Comparison of ENCODE assay signal across 27 mouse cellular contexts in genomic region chr6:120110738-120111409, GRCm38 (mm10). TPM values are rescaled to one million over a fixed set of nuclear protein-coding genes. Genes with fewer than 3 reads are reported as not detected.
DNase-seq lines count a peak whose midpoint lies in the region; ATAC-seq and TF ChIP-seq lines count a peak whose summit lies in the region.
"Had no signal": no experiment of that assay in that cellular context is flagged by ENCODE, and none has a peak within 500 bp of the region (broad histone marks: within the 10 kb centered on the region; RNA-seq: fewer than 3 reads in every experiment).

No protein-coding gene starts in this region.

- TF ChIP-seq POLR2A in thymus, adult 2 months (IDR thresholded peaks at IDR 0.05; ENCODE audit: control insufficient read depth, extremely low read depth, insufficient read depth, low read length, poor library complexity): no peak

- no peaks in the 10 kb centered on the region for H3K9me3 ChIP-seq in limb, embryonic 10.5 days (replicated peaks)
- no peaks in the 10 kb centered on the region for H3K9me3 ChIP-seq in liver, postnatal 0 days (ENCODE audit: low read length)
- H3K9me3 ChIP-seq: forebrain, embryonic 13.5 days; heart, embryonic 13.5 days; hindbrain, embryonic 12.5 days had no signal

- H3K4me1 ChIP-seq in thymus, adult 2 months (replicated peaks; ENCODE audit: control insufficient read depth, insufficient read depth, low read length): peaks cover 21% of the 10 kb centered on the region
- peaks cover 44% of the 10 kb centered on the region for H3K4me1 ChIP-seq in limb, embryonic 10.5 days
- peaks cover 20% of the 10 kb centered on the region; the same call in 1 of the 2 replicates for H3K4me1 ChIP-seq in liver, postnatal 0 days (ENCODE audit: insufficient read depth)

- H3K36me3 ChIP-seq in thymus, adult 2 months (ENCODE audit: control insufficient read depth, insufficient read depth, low read length): no peaks in the 10 kb centered on the region
- no peaks in the 10 kb centered on the region for H3K36me3 ChIP-seq in limb, embryonic 10.5 days
- H3K36me3 ChIP-seq in liver, postnatal 0 days (replicated peaks; ENCODE audit: insufficient read depth, low read length): no peaks in the 10 kb centered on the region
- H3K36me3 ChIP-seq: heart, embryonic 13.5 days; hindbrain, embryonic 12.5 days had no signal

- H3K27me3 ChIP-seq in thymus, adult 2 months (ENCODE audit: control insufficient read depth, insufficient read depth, low read length): no peaks in the 10 kb centered on the region
- no peaks in the 10 kb centered on the region for H3K27me3 ChIP-seq in limb, embryonic 10.5 days (ENCODE audit: low read depth, poor library complexity, severe bottlenecking)
- H3K27me3 ChIP-seq in liver, postnatal 0 days (ENCODE audit: insufficient read depth, low read length): no peaks in the 10 kb centered on the region
- H3K27me3 ChIP-seq: forebrain, embryonic 13.5 days; heart, embryonic 13.5 days; hindbrain, embryonic 12.5 days; Patski had no signal

- 68% methylated on average over 7 of the region's 7 CpGs for WGBS in thymus, adult 2 months
- 87% methylated on average over 7 of the region's 7 CpGs for WGBS in limb, embryonic 10.5 days
- WGBS in liver, postnatal 0 days (ENCODE audit: insufficient replicate concordance): 78% methylated on average over 7 of the region's 7 CpGs

- no peak overlapping the region for H3K4me2 ChIP-seq in liver, postnatal 0 days (ENCODE audit: low read depth, low read length)
- H3K4me2 ChIP-seq: forebrain, embryonic 13.5 days; heart, embryonic 13.5 days; hindbrain, embryonic 12.5 days had no signal

- TF ChIP-seq EP300 in liver, postnatal 0 days (IDR thresholded peaks at IDR 0.05; ENCODE audit: low read depth): no peak

- DNase-seq in gastrocnemius, adult 2 months: no peak
- DNase-seq in gastrocnemius, postnatal 4 days (ENCODE audit: low spot score in 2 of 2): no peak
- DNase-seq in layer of hippocampus, adult 2 months (ENCODE audit: low spot score in 2 of 2): no peak
- no peak for DNase-seq in layer of hippocampus, postnatal 10 days (ENCODE audit: low spot score in 2 of 2)
- DNase-seq in thymus, adult 2 months: no peak
- no peak for DNase-seq in thymus, postnatal 25 days
- no peak for DNase-seq in limb, embryonic 10.5 days (ENCODE audit: low spot score)
- no peak for DNase-seq in liver, postnatal 0 days
- DNase-seq: adrenal gland, adult 2 months; adrenal gland, postnatal 25 days; cerebellum, adult 18-20 months; cerebellum, adult 9-11 months; cerebellum, postnatal 36 days; forebrain, postnatal 0 days; gastrocnemius, postnatal 25 days; heart, postnatal 36 days had no signal

- ATAC-seq in liver, postnatal 0 days: no peak
- ATAC-seq: forebrain, embryonic 13.5 days; forebrain, postnatal 0 days; hindbrain, embryonic 16.5 days; Patski had no signal

- TF ChIP-seq CTCF in gastrocnemius, adult 2 months (IDR thresholded peaks at IDR 0.05): no peak
- TF ChIP-seq CTCF in layer of hippocampus, adult 2 months (conservative IDR thresholded peaks at IDR 0.05): no peak
- no peak for TF ChIP-seq CTCF in thymus, adult 2 months (IDR thresholded peaks at IDR 0.05; ENCODE audit: borderline replicate concordance, control insufficient read depth, extremely low read depth, insufficient read depth, low read length, poor library complexity)
- no peak for TF ChIP-seq CTCF in liver, postnatal 0 days (IDR thresholded peaks at IDR 0.05; ENCODE audit: low read depth)

- H3K27ac ChIP-seq in gastrocnemius, adult 2 months: peak overlapping the region; percentile 94
- H3K27ac ChIP-seq in layer of hippocampus, adult 2 months: peak overlapping the region; percentile 3; the same call in 1 of the 2 replicates
- peak overlapping the region; percentile 2; the same call in 1 of the 2 replicates for H3K27ac ChIP-seq in thymus, adult 2 months (ENCODE audit: control insufficient read depth, insufficient read depth, low read length)
- peak overlapping the region; percentile 87; the same call in 1 of the 2 replicates for H3K27ac ChIP-seq in limb, embryonic 10.5 days
- H3K27ac ChIP-seq in liver, postnatal 0 days (ENCODE audit: low read depth): no peak overlapping the region
- H3K27ac ChIP-seq: forebrain, embryonic 13.5 days had no signal

- no peak overlapping the region for H3K9ac ChIP-seq in liver, postnatal 0 days (replicated peaks)
- H3K9ac ChIP-seq: forebrain, embryonic 13.5 days; forebrain, postnatal 0 days; heart, embryonic 13.5 days; hindbrain, embryonic 12.5 days had no signal

- H3K4me3 ChIP-seq in gastrocnemius, adult 2 months: no peak overlapping the region
- no peak overlapping the region for H3K4me3 ChIP-seq in layer of hippocampus, adult 2 months
- no peak overlapping the region for H3K4me3 ChIP-seq in thymus, adult 2 months (ENCODE audit: control insufficient read depth, insufficient read depth, low read length)
- no peak overlapping the region for H3K4me3 ChIP-seq in limb, embryonic 10.5 days
- no peak overlapping the region for H3K4me3 ChIP-seq in liver, postnatal 0 days (ENCODE audit: low read depth, low read length)
- H3K4me3 ChIP-seq: forebrain, embryonic 13.5 days; heart, embryonic 13.5 days; hindbrain, embryonic 12.5 days had no signal

- intact Hi-C loops in gastrocnemius, adult 2 months (cut with DNase I): loop anchor here (2.0 kb wide), 1 partner anchor 82 kb away; no protein-coding TSS in a partner anchor

RNA-seq across cellular contexts. Expression of gene Ninj2, which starts 17.7 kb away (rescaled TPM):
- not detected for total RNA-seq in gastrocnemius, adult 2 months (2021)
- not detected for total RNA-seq in gastrocnemius, postnatal 4 days (2021)
- under 1 TPM; 0.74 to 0.91 TPM for total RNA-seq in layer of hippocampus, adult 2 months (2021)
- under 1 TPM in 1 of 2 experiments, not detected in 1; 0.56 TPM for total RNA-seq in layer of hippocampus, postnatal 10 days (2021)
- polyA plus RNA-seq in thymus, adult 2 months (2012; rRNA removed): 0.26 and 0.33 TPM in 2 replicates
- polyA plus RNA-seq in limb, embryonic 10.5 days (2016; fragmentation: Nextera tagmentation; extraction: Ambion mirVana): 0.31 TPM in 1 of 2 replicates, not detected in the other
- polyA plus RNA-seq in liver, postnatal 0 days (2015; fragmentation: Nextera tagmentation; extraction: Ambion mirVana): 0.31 TPM in 1 of 2 replicates, not detected in the other
- total RNA-seq: adrenal gland, adult 2 months; adrenal gland, postnatal 25 days; forebrain, postnatal 0 days; gastrocnemius, adult 18-20 months; gastrocnemius, postnatal 25 days; heart, adult 18-20 months; heart, postnatal 36 days had no signal
- polyA plus RNA-seq: adrenal gland, adult 2 months; C2C12; embryonic facial prominence, embryonic 11.5 days; forebrain, embryonic 13.5 days; forebrain, postnatal 0 days; heart, embryonic 13.5 days; heart, postnatal 0 days; hindbrain, embryonic 12.5 days; hindbrain, embryonic 16.5 days; intestine, embryonic 14.5 days had no signal
